Comparison of ENCODE assay signal across 9 mouse cellular contexts in genomic region chr19:59261604-59262003, GRCm38 (mm10). TPM values are rescaled to one million over a fixed set of nuclear protein-coding genes. Genes with fewer than 3 reads are reported as not detected.
A peak's percentile ranks its signal among the peaks of the same experiment; 100 is the strongest.
DNase-seq lines count a peak whose midpoint lies in the region; ATAC-seq lines count a peak whose summit lies in the region.
"Had no signal": no experiment of that assay in that cellular context is flagged by ENCODE, and none has a peak within 500 bp of the region (broad histone marks: within the 10 kb centered on the region; RNA-seq: fewer than 3 reads in every experiment).

No protein-coding gene starts in this region.

- no peak for DNase-seq in heart, postnatal 4 days
- DNase-seq in embryonic facial prominence, embryonic 10.5 days (ENCODE audit: low spot score), result no peak
- DNase-seq in midbrain, embryonic 10.5 days (ENCODE audit: low spot score), result no peak
- no peak for DNase-seq in left cerebral cortex, postnatal 10 days (ENCODE audit: extremely low spot score in 1 of 2, low spot score in 2 of 2)
- no peak for DNase-seq in gastrocnemius, adult 18-20 months (ENCODE audit: low spot score)
- no peak for DNase-seq in urinary bladder, postnatal 4 days (ENCODE audit: low spot score in 2 of 2)

- H3K9me3 ChIP-seq in heart, embryonic 11.5 days (replicated peaks; ENCODE audit: control insufficient read depth, low read length), result no peaks in the 10 kb centered on the region
- 0 out of 2 replicates have a peak, but pooled peaks cover 2% of the 10 kb centered on the region for H3K9me3 ChIP-seq in embryonic facial prominence, embryonic 10.5 days
- H3K9me3 ChIP-seq in hindbrain, embryonic 16.5 days (ENCODE audit: control insufficient read depth, low read length), result no peaks in the 10 kb centered on the region
- H3K9me3 ChIP-seq in midbrain, embryonic 10.5 days (replicated peaks), result no peaks in the 10 kb centered on the region; the same call in 1 of the 2 replicates

- peaks cover 7% of the 10 kb centered on the region for H3K4me1 ChIP-seq in heart, embryonic 11.5 days (ENCODE audit: control insufficient read depth, insufficient read depth, low read length)
- peaks cover 34% of the 10 kb centered on the region for H3K4me1 ChIP-seq in embryonic facial prominence, embryonic 10.5 days
- H3K4me1 ChIP-seq in hindbrain, embryonic 16.5 days (ENCODE audit: control insufficient read depth, insufficient read depth, low read depth, low read length), result peaks cover 8% of the 10 kb centered on the region
- H3K4me1 ChIP-seq in midbrain, embryonic 10.5 days, result peaks cover 44% of the 10 kb centered on the region

- peak; percentile 44 for ATAC-seq in heart, embryonic 11.5 days (replicated peaks; ENCODE audit: insufficient number of reproducible peaks, low FRiP score, low TSS enrichment)
- no peak for ATAC-seq in hindbrain, embryonic 16.5 days

- intact Hi-C loops in left cerebral cortex, postnatal 10 days (cut with DNase I), result no loop called here

- peak overlapping the region; percentile 92 for H3K4me2 ChIP-seq in heart, embryonic 11.5 days
- peak overlapping the region; percentile 81 for H3K4me2 ChIP-seq in hindbrain, embryonic 16.5 days (ENCODE audit: low read length)

- peaks cover 30% of the 10 kb centered on the region for H3K27me3 ChIP-seq in heart, embryonic 11.5 days (ENCODE audit: control insufficient read depth, insufficient read depth, low read length)
- peaks cover 59% of the 10 kb centered on the region for H3K27me3 ChIP-seq in embryonic facial prominence, embryonic 10.5 days (replicated peaks; ENCODE audit: low read depth, poor library complexity, severe bottlenecking)
- H3K27me3 ChIP-seq in hindbrain, embryonic 16.5 days (replicated peaks; ENCODE audit: control insufficient read depth, insufficient read depth, low read length), result peaks cover 5% of the 10 kb centered on the region
- peaks cover 78% of the 10 kb centered on the region for H3K27me3 ChIP-seq in midbrain, embryonic 10.5 days (ENCODE audit: low read depth, poor library complexity, severe bottlenecking)

- peak overlapping the region; percentile 51 for H3K4me3 ChIP-seq in heart, embryonic 11.5 days (ENCODE audit: low read depth, low read length)
- H3K4me3 ChIP-seq in embryonic facial prominence, embryonic 10.5 days, result peak overlapping the region; percentile 65
- peak overlapping the region; percentile 45; the same call in 1 of the 2 replicates for H3K4me3 ChIP-seq in hindbrain, embryonic 16.5 days (ENCODE audit: low read length)
- peak overlapping the region; percentile 61 for H3K4me3 ChIP-seq in midbrain, embryonic 10.5 days

- WGBS in heart, embryonic 11.5 days (ENCODE audit: insufficient replicate concordance), result 27% methylated on average over 7 of the region's 7 CpGs
- WGBS in embryonic facial prominence, embryonic 10.5 days, result 31% methylated on average over 7 of the region's 7 CpGs
- 51% methylated on average over 7 of the region's 7 CpGs for WGBS in hindbrain, embryonic 16.5 days
- WGBS in midbrain, embryonic 10.5 days, result 44% methylated on average over 7 of the region's 7 CpGs

- H3K36me3 ChIP-seq in heart, embryonic 11.5 days (ENCODE audit: control insufficient read depth, insufficient read depth, low read length), result no peaks in the 10 kb centered on the region
- no peaks in the 10 kb centered on the region for H3K36me3 ChIP-seq in embryonic facial prominence, embryonic 10.5 days (replicated peaks)
- no peaks in the 10 kb centered on the region for H3K36me3 ChIP-seq in hindbrain, embryonic 16.5 days (ENCODE audit: control insufficient read depth, insufficient read depth, low read length)
- no peaks in the 10 kb centered on the region for H3K36me3 ChIP-seq in midbrain, embryonic 10.5 days

- no peak overlapping the region; the same call in 1 of the 2 replicates for H3K9ac ChIP-seq in heart, embryonic 11.5 days (ENCODE audit: low read depth, low read length)
- no peak overlapping the region; the same call in 1 of the 2 replicates for H3K9ac ChIP-seq in hindbrain, embryonic 16.5 days (ENCODE audit: low read depth, low read length)

- H3K27ac ChIP-seq in heart, embryonic 11.5 days (ENCODE audit: low read depth, low read length), result no peak overlapping the region
- H3K27ac ChIP-seq in embryonic facial prominence, embryonic 10.5 days (replicated peaks), result no peak overlapping the region
- H3K27ac ChIP-seq in hindbrain, embryonic 16.5 days (ENCODE audit: low read depth, low read length), result no peak overlapping the region
- 0 out of 2 replicates have a peak overlapping the region, but pooled peaks have one; percentile 72 for H3K27ac ChIP-seq in midbrain, embryonic 10.5 days (replicated peaks)

RNA-seq across cellular contexts. Expression of gene Slc18a2, which starts 0.9 kb away (rescaled TPM):
- polyA plus RNA-seq in heart, embryonic 11.5 days (2014; fragmentation: Nextera tagmentation; extraction: Ambion mirVana), result 9.2 and 10.3 TPM in 2 replicates
- total RNA-seq in heart, postnatal 4 days (2021), result 1 to 10 TPM; 2.0 to 2.5 TPM
- polyA plus RNA-seq in embryonic facial prominence, embryonic 10.5 days (2016; fragmentation: Nextera tagmentation; extraction: Ambion mirVana), result 11.2 and 12.8 TPM in 2 replicates
- polyA plus RNA-seq in hindbrain, embryonic 16.5 days (2015; fragmentation: Nextera tagmentation; extraction: Ambion mirVana), result 18.1 and 20.3 TPM in 2 replicates
- 12.4 and 15.4 TPM in 2 replicates for polyA plus RNA-seq in midbrain, embryonic 10.5 days (2016; fragmentation: Nextera tagmentation; extraction: Ambion mirVana)
- 1 to 10 TPM; 1.9 to 2.6 TPM for total RNA-seq in left cerebral cortex, postnatal 10 days (2021)
- under 1 TPM; 0.07 to 0.09 TPM for total RNA-seq in gastrocnemius, adult 18-20 months (2021)

RNA-seq across cellular contexts. Expression of gene Kcnk18, which starts 42.6 kb away (rescaled TPM):
- polyA plus RNA-seq in heart, embryonic 11.5 days (2014; fragmentation: Nextera tagmentation; extraction: Ambion mirVana), result not detected in 2 replicates
- not detected for total RNA-seq in heart, postnatal 4 days (2021)
- polyA plus RNA-seq in embryonic facial prominence, embryonic 10.5 days (2016; fragmentation: Nextera tagmentation; extraction: Ambion mirVana), result 0.04 TPM in 1 of 2 replicates, not detected in the other
- polyA plus RNA-seq in hindbrain, embryonic 16.5 days (2015; fragmentation: Nextera tagmentation; extraction: Ambion mirVana), result 0.05 and 0.11 TPM in 2 replicates
- polyA plus RNA-seq in midbrain, embryonic 10.5 days (2016; fragmentation: Nextera tagmentation; extraction: Ambion mirVana), result not detected in 2 replicates
- total RNA-seq in left cerebral cortex, postnatal 10 days (2021), result not detected
- total RNA-seq in gastrocnemius, adult 18-20 months (2021), result not detected
- total RNA-seq: left cerebral cortex, adult 8-10 months had no signal
